Mouse (Mus musculus): ENCODE results near the gene Dll3. TPM values are rescaled to one million over a fixed set of nuclear protein-coding genes. Genes with fewer than 3 reads are reported as not detected.

The Dll3 gene
- total and polyA plus RNA-seq, 2 experiments, result not detected

DNA sequence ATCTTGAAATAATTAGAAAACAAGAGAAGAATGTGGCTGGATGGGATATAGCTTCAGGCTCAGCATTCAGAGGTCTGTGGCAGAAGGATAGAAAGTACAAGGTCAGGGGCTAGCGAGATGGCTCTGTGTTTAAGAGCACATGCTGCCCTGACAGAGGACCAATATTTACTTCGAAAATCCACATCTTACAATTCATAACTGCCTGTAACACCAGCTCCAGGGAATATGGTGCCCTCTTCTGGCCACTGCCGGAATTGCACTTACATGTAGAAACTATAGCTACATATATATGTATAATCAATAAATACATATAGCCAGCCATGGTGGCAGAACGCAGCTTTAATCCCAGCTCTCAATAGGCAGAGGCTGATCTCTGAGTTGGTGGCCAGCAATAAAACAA is 42.6 kb upstream of the Dll3 start:
- peaks cover 25% of the 10 kb centered on the region for H3K4me1 ChIP-seq (ENCODE audit: control insufficient read depth, insufficient read depth, low read length)
- H3K4me3 ChIP-seq (ENCODE audit: insufficient read depth, low read depth, low read length), result no peak overlapping the region
- WGBS, result 0% methylated on average over 4 of the region's 4 CpGs
- TF ChIP-seq CTCF (IDR thresholded peaks at IDR 0.05; ENCODE audit: low read depth, low read length), result peak; percentile 64
- TF ChIP-seq POLR2A (IDR thresholded peaks at IDR 0.05; ENCODE audit: extremely low read depth, insufficient read depth, low read length), result no peak
- H3K27me3 ChIP-seq (ENCODE audit: control insufficient read depth, insufficient read depth, low read length), result no peaks in the 10 kb centered on the region
- no peak overlapping the region for H3K9ac ChIP-seq (ENCODE audit: low read depth, low read length)
- DNase-seq (ENCODE audit: extremely low read depth, low read depth, low spot score), result peak; percentile 60
- H3K36me3 ChIP-seq (ENCODE audit: control insufficient read depth, insufficient read depth, low read length), result no peaks in the 10 kb centered on the region
- no peaks in the 10 kb centered on the region for H3K79me2 ChIP-seq (ENCODE audit: control insufficient read depth, insufficient read depth, low read length)
- no peak overlapping the region for H3K27ac ChIP-seq (replicated peaks; ENCODE audit: insufficient read depth, low read depth, low read length)

DNA sequence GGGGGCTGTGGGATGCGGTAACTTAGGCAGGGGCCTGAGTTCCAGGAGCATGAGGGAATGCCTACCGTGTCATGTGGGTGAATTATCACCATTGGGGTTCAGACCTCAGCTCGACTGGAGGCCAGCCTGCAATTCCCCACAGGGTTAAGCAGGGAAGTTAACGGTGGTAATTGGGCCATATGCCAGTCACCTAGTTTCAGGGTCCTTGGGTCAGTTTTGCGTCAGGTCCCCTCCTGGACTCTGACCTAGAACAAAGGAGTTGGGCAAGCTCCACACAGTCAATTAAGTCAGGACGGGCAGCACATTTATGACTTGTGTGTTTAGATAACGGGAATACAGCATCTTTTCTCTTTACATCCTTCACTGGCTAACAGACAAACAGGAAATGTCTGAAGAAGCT is 39.3 kb upstream of the Dll3 start:
- peak overlapping the region; percentile 87 for H3K27ac ChIP-seq (replicated peaks; ENCODE audit: insufficient read depth, low read depth, low read length)
- TF ChIP-seq POLR2A (IDR thresholded peaks at IDR 0.05; ENCODE audit: extremely low read depth, insufficient read depth, low read length) (no peak), CTCF (IDR thresholded peaks at IDR 0.05; ENCODE audit: low read depth, low read length) (no peak)

GRCm38 (mm10) chr7:28339213-28339917 is 37.3 kb upstream of the Dll3 start:
- TF ChIP-seq CTCF (IDR thresholded peaks at IDR 0.05; ENCODE audit: low read depth, low read length), result peak; percentile 50
- TF ChIP-seq POLR2A (IDR thresholded peaks at IDR 0.05; ENCODE audit: extremely low read depth, insufficient read depth, low read length), result no peak
- Histone ChIP-seq H3K4me3 (ENCODE audit: insufficient read depth, low read depth, low read length) (peak overlapping the region; percentile 12; the same call in 1 of the 2 replicates), H3K9ac (ENCODE audit: low read depth, low read length) (no peak overlapping the region), H3K79me2 (ENCODE audit: control insufficient read depth, insufficient read depth, low read length) (peaks cover 32% of the 10 kb centered on the region), H3K36me3 (ENCODE audit: control insufficient read depth, insufficient read depth, low read length) (peaks cover 1% of the 10 kb centered on the region; the same call in 1 of the 2 replicates), H3K27ac (replicated peaks; ENCODE audit: insufficient read depth, low read depth, low read length) (peak overlapping the region; percentile 67), H3K27me3 (ENCODE audit: control insufficient read depth, insufficient read depth, low read length) (no peaks in the 10 kb centered on the region), H3K4me1 (ENCODE audit: control insufficient read depth, insufficient read depth, low read length) (peaks cover 29% of the 10 kb centered on the region)
- DNase-seq (ENCODE audit: extremely low read depth, low read depth, low spot score), result peak; percentile 71
- 48% methylated on average over 19 of the region's 19 CpGs for WGBS

More for the DNA sequence above, 39.3 kb upstream of the Dll3 start:
- H3K9ac ChIP-seq (ENCODE audit: low read depth, low read length), result 0 out of 2 replicates have a peak overlapping the region, but pooled peaks have one; percentile 21
- no peaks in the 10 kb centered on the region for H3K27me3 ChIP-seq (ENCODE audit: control insufficient read depth, insufficient read depth, low read length)
- no peak overlapping the region for H3K4me3 ChIP-seq (ENCODE audit: insufficient read depth, low read depth, low read length)
- WGBS, result 12% methylated on average over 7 of the region's 7 CpGs
- DNase-seq (ENCODE audit: extremely low read depth, low read depth, low spot score), result peak; percentile 87
- peaks cover 16% of the 10 kb centered on the region for H3K79me2 ChIP-seq (ENCODE audit: control insufficient read depth, insufficient read depth, low read length)
- no peaks in the 10 kb centered on the region for H3K36me3 ChIP-seq (ENCODE audit: control insufficient read depth, insufficient read depth, low read length)
- peaks cover 26% of the 10 kb centered on the region for H3K4me1 ChIP-seq (ENCODE audit: control insufficient read depth, insufficient read depth, low read length)

DNA sequence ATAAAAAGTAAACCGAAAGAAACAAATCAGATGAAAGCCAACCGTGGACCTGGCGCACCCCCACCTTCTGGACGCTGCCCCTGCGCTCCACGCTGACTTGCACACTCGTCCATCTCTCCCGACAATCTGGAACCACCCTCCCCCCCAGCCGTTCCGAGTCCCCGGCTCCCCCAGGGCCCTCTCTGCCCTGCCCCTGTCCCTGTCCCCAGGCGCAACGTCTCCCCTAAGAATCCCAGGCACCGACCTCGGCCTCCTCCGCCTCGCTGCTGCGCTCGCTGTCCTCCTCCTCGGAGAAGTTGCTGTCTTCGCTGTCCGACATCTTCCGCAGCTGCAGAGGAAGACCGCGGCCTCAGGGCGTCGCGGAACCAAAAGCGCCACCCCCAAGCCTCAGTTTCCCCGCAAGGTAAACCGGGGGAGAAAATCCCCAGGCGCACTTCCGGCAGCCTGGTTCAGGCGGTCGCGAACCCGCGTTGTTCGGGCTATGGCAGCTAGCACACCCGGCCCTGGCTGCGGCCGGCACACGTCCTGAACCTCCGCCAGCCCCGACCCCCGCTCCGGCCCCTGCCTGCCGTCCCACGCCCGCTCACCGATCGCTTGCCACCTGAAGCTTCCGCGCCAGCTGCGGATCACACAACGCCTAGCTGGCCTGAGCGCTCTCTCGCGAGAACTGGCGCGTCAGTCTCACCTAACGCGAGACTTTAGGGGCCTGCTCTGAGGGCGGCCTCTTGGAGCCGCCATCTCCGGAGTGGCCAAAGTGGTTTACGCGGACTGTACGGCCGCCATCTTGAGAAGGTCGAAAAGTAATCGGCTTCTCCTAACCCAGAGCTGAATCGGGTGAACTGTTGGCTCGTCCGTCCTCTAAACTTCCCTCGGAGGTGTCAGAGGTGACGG is 36.3 kb upstream of the Dll3 start, which contains the start of gene Supt5:
Supt5 (minus strand) TSS at position 639 of the 891 bp plus-strand sequence.
- DNase-seq (ENCODE audit: extremely low read depth, low read depth, low spot score), result peak; percentile 91
- peak within 1 kb of the TSS; percentile 94 for H3K9ac ChIP-seq (ENCODE audit: low read depth, low read length)
- H3K4me3 ChIP-seq (ENCODE audit: insufficient read depth, low read depth, low read length), result peak within 1 kb of the TSS; percentile 97
- TF ChIP-seq CTCF (IDR thresholded peaks at IDR 0.05; ENCODE audit: low read depth, low read length), result no peak
- peak; percentile 86 for TF ChIP-seq POLR2A (IDR thresholded peaks at IDR 0.05; ENCODE audit: extremely low read depth, insufficient read depth, low read length)
- peaks cover 1% of the 10 kb centered on the region; the same call in 1 of the 2 replicates for H3K36me3 ChIP-seq (ENCODE audit: control insufficient read depth, insufficient read depth, low read length)
- peaks cover 38% of the 10 kb centered on the region for H3K79me2 ChIP-seq (ENCODE audit: control insufficient read depth, insufficient read depth, low read length)
- peaks cover 29% of the 10 kb centered on the region for H3K4me1 ChIP-seq (ENCODE audit: control insufficient read depth, insufficient read depth, low read length)
- peak within 1 kb of the TSS; percentile 67 for H3K27ac ChIP-seq (replicated peaks; ENCODE audit: insufficient read depth, low read depth, low read length)
- under 1% methylated on average over 77 of the region's 77 CpGs for WGBS
- H3K27me3 ChIP-seq (ENCODE audit: control insufficient read depth, insufficient read depth, low read length), result no peaks in the 10 kb centered on the region

- Histone ChIP-seq H3K4me1 (ENCODE audit: control insufficient read depth, insufficient read depth, low read length) (peaks cover 16% of the 10 kb centered on the region), H3K79me2 (ENCODE audit: control insufficient read depth, insufficient read depth, low read length) (peaks cover 41% of the 10 kb centered on the region), H3K27ac (replicated peaks; ENCODE audit: insufficient read depth, low read depth, low read length) (no peak overlapping the region), H3K36me3 (ENCODE audit: control insufficient read depth, insufficient read depth, low read length) (peaks cover 9% of the 10 kb centered on the region), H3K27me3 (ENCODE audit: control insufficient read depth, insufficient read depth, low read length) (no peaks in the 10 kb centered on the region), H3K4me3 (ENCODE audit: insufficient read depth, low read depth, low read length) (no peak overlapping the region), H3K9ac (ENCODE audit: low read depth, low read length) (peak overlapping the region; percentile 15; the same call in 1 of the 2 replicates)
- TF ChIP-seq POLR2A (IDR thresholded peaks at IDR 0.05; ENCODE audit: extremely low read depth, insufficient read depth, low read length), result no peak
- no peak for TF ChIP-seq CTCF (IDR thresholded peaks at IDR 0.05; ENCODE audit: low read depth, low read length)
- WGBS, result 90% methylated on average over 2 of the region's 2 CpGs
- no peak for DNase-seq (ENCODE audit: extremely low read depth, low read depth, low spot score)
Measured at GRCm38 (mm10) chr7:28335471-28335870, 33.4 kb upstream of the Dll3 start.
